Mouse (Mus musculus): ENCODE results near the gene Aoc3. TPM values are rescaled to one million over a fixed set of nuclear protein-coding genes. Genes with fewer than 3 reads are reported as not detected.

The Aoc3 gene
- polyA plus RNA-seq, 1 experiment from 2014 or later: not detected

GRCm38 (mm10) chr11:101354438-101355010, 24.1 kb downstream of the Aoc3 start:
- Histone ChIP-seq H3K4me1 (ENCODE audit: control insufficient read depth, insufficient read depth, low read length) (no peaks in the 10 kb centered on the region), H3K9ac (ENCODE audit: low read length) (no peak overlapping the region), H3K36me3 (ENCODE audit: control insufficient read depth, insufficient read depth, low read length) (no peaks in the 10 kb centered on the region), H3K4me2 (ENCODE audit: low read depth) (no peak overlapping the region), H3K27me3 (ENCODE audit: control insufficient read depth, insufficient read depth, low read length) (no peaks in the 10 kb centered on the region), H3K27ac (ENCODE audit: low read depth, low read length) (no peak overlapping the region), H3K9me3 (ENCODE audit: control insufficient read depth, low read length) (no peaks in the 10 kb centered on the region), H3K4me3 (ENCODE audit: low read depth, low read length) (no peak overlapping the region)
- DNase-seq (ENCODE audit: low spot score) (no peak), ATAC-seq (ENCODE audit: insufficient read depth, low FRiP score, low TSS enrichment) (no peak)
- whole genome bisulfite sequencing: 88% methylated on average over 5 of the region's 5 CpGs

GRCm38 (mm10) chr11:101355916-101356315, 25.5 kb downstream of the Aoc3 start:
- Histone ChIP-seq H3K4me2 (ENCODE audit: low read depth) (no peak overlapping the region), H3K27me3 (ENCODE audit: control insufficient read depth, insufficient read depth, low read length) (no peaks in the 10 kb centered on the region), H3K36me3 (ENCODE audit: control insufficient read depth, insufficient read depth, low read length) (no peaks in the 10 kb centered on the region), H3K9me3 (ENCODE audit: control insufficient read depth, low read length) (no peaks in the 10 kb centered on the region), H3K9ac (ENCODE audit: low read length) (no peak overlapping the region), H3K4me1 (ENCODE audit: control insufficient read depth, insufficient read depth, low read length) (no peaks in the 10 kb centered on the region), H3K27ac (ENCODE audit: low read depth, low read length) (no peak overlapping the region), H3K4me3 (ENCODE audit: low read depth, low read length) (no peak overlapping the region)
- 95% methylated on average over 2 of the region's 2 CpGs for WGBS
- ATAC-seq (ENCODE audit: insufficient read depth, low FRiP score, low TSS enrichment): no peak
- no peak for DNase-seq (ENCODE audit: low spot score)

GRCm38 (mm10) chr11:101357505-101358182, 27.2 kb downstream of the Aoc3 start:
- WGBS: 80% methylated on average over 3 of the region's 3 CpGs
- Histone ChIP-seq H3K9ac (ENCODE audit: low read length) (no peak overlapping the region), H3K9me3 (ENCODE audit: control insufficient read depth, low read length) (no peaks in the 10 kb centered on the region), H3K27me3 (ENCODE audit: control insufficient read depth, insufficient read depth, low read length) (no peaks in the 10 kb centered on the region), H3K27ac (ENCODE audit: low read depth, low read length) (no peak overlapping the region), H3K4me2 (ENCODE audit: low read depth) (no peak overlapping the region), H3K4me3 (ENCODE audit: low read depth, low read length) (no peak overlapping the region), H3K36me3 (ENCODE audit: control insufficient read depth, insufficient read depth, low read length) (no peaks in the 10 kb centered on the region), H3K4me1 (ENCODE audit: control insufficient read depth, insufficient read depth, low read length) (no peaks in the 10 kb centered on the region)
- DNase-seq (ENCODE audit: low spot score): no peak
- no peak for ATAC-seq (ENCODE audit: insufficient read depth, low FRiP score, low TSS enrichment)

- DNase-seq (ENCODE audit: low spot score): no peak
- no peaks in the 10 kb centered on the region for H3K36me3 ChIP-seq (ENCODE audit: control insufficient read depth, insufficient read depth, low read length)
- H3K4me3 ChIP-seq (ENCODE audit: low read depth, low read length): no peak overlapping the region
- no peak overlapping the region for H3K9ac ChIP-seq (ENCODE audit: low read length)
- 79% methylated on average over 9 of the region's 9 CpGs for WGBS
- H3K27ac ChIP-seq (ENCODE audit: low read depth, low read length): no peak overlapping the region
- no peaks in the 10 kb centered on the region for H3K9me3 ChIP-seq (ENCODE audit: control insufficient read depth, low read length)
- no peak for ATAC-seq (ENCODE audit: insufficient read depth, low FRiP score, low TSS enrichment)
- no peaks in the 10 kb centered on the region for H3K27me3 ChIP-seq (ENCODE audit: control insufficient read depth, insufficient read depth, low read length)
- no peaks in the 10 kb centered on the region for H3K4me1 ChIP-seq (ENCODE audit: control insufficient read depth, insufficient read depth, low read length)
- no peak overlapping the region for H3K4me2 ChIP-seq (ENCODE audit: low read depth)
These were observed 29.4 kb downstream of the Aoc3 start for GRCm38 (mm10) chr11:101359776-101360175.

GRCm38 (mm10) chr11:101360651-101361113, 30.3 kb downstream of the Aoc3 start:
- Histone ChIP-seq H3K9me3 (ENCODE audit: control insufficient read depth, low read length) (no peaks in the 10 kb centered on the region), H3K4me1 (ENCODE audit: control insufficient read depth, insufficient read depth, low read length) (no peaks in the 10 kb centered on the region), H3K4me2 (ENCODE audit: low read depth) (no peak overlapping the region), H3K4me3 (ENCODE audit: low read depth, low read length) (no peak overlapping the region), H3K36me3 (ENCODE audit: control insufficient read depth, insufficient read depth, low read length) (no peaks in the 10 kb centered on the region), H3K9ac (ENCODE audit: low read length) (no peak overlapping the region), H3K27me3 (ENCODE audit: control insufficient read depth, insufficient read depth, low read length) (no peaks in the 10 kb centered on the region), H3K27ac (ENCODE audit: low read depth, low read length) (no peak overlapping the region)
- DNase-seq (ENCODE audit: low spot score): no peak
- no peak for ATAC-seq (ENCODE audit: insufficient read depth, low FRiP score, low TSS enrichment)
- WGBS: 68% methylated on average over 3 of the region's 3 CpGs

- no peak overlapping the region for H3K9ac ChIP-seq (ENCODE audit: low read length)
- H3K4me1 ChIP-seq (ENCODE audit: control insufficient read depth, insufficient read depth, low read length): no peaks in the 10 kb centered on the region
- ATAC-seq (ENCODE audit: insufficient read depth, low FRiP score, low TSS enrichment) (no peak), DNase-seq (ENCODE audit: low spot score) (no peak)
- no peak overlapping the region for H3K27ac ChIP-seq (ENCODE audit: low read depth, low read length)
- H3K4me2 ChIP-seq (ENCODE audit: low read depth): no peak overlapping the region
- no peaks in the 10 kb centered on the region for H3K9me3 ChIP-seq (ENCODE audit: control insufficient read depth, low read length)
- no peaks in the 10 kb centered on the region for H3K27me3 ChIP-seq (ENCODE audit: control insufficient read depth, insufficient read depth, low read length)
- H3K4me3 ChIP-seq (ENCODE audit: low read depth, low read length): no peak overlapping the region
- H3K36me3 ChIP-seq (ENCODE audit: control insufficient read depth, insufficient read depth, low read length): no peaks in the 10 kb centered on the region
- WGBS: 79% methylated on average over 5 of the region's 5 CpGs
These were observed 34.1 kb downstream of the Aoc3 start for GRCm38 (mm10) chr11:101364531-101364931.

- ATAC-seq (ENCODE audit: insufficient read depth, low FRiP score, low TSS enrichment) (no peak), DNase-seq (ENCODE audit: low spot score) (no peak)
- Histone ChIP-seq H3K27me3 (ENCODE audit: control insufficient read depth, insufficient read depth, low read length) (no peaks in the 10 kb centered on the region), H3K9ac (ENCODE audit: low read length) (no peak within 1 kb of the TSS), H3K4me3 (ENCODE audit: low read depth, low read length) (no peak within 1 kb of the TSS), H3K4me2 (ENCODE audit: low read depth) (no peak within 1 kb of the TSS), H3K27ac (ENCODE audit: low read depth, low read length) (no peak within 1 kb of the TSS), H3K36me3 (ENCODE audit: control insufficient read depth, insufficient read depth, low read length) (no peaks in the 10 kb centered on the region), H3K4me1 (ENCODE audit: control insufficient read depth, insufficient read depth, low read length) (no peaks in the 10 kb centered on the region), H3K9me3 (ENCODE audit: control insufficient read depth, low read length) (no peaks in the 10 kb centered on the region)
- WGBS: 84% methylated on average over 8 of the region's 8 CpGs
These were observed 37.0 kb downstream of the Aoc3 start, which contains the start of gene G6pc for GRCm38 (mm10) chr11:101367326-101367935. Gene G6pc, plus strand, starts transcription at chr11:101367561.

- no peaks in the 10 kb centered on the region for H3K9me3 ChIP-seq (ENCODE audit: control insufficient read depth, low read length)
- no peak overlapping the region for H3K27ac ChIP-seq (ENCODE audit: low read depth, low read length)
- H3K4me1 ChIP-seq (ENCODE audit: control insufficient read depth, insufficient read depth, low read length): no peaks in the 10 kb centered on the region
- ATAC-seq (ENCODE audit: insufficient read depth, low FRiP score, low TSS enrichment) (no peak), DNase-seq (ENCODE audit: low spot score) (no peak)
- H3K4me2 ChIP-seq (ENCODE audit: low read depth): no peak overlapping the region
- H3K4me3 ChIP-seq (ENCODE audit: low read depth, low read length): no peak overlapping the region
- no peak overlapping the region for H3K9ac ChIP-seq (ENCODE audit: low read length)
- H3K27me3 ChIP-seq (ENCODE audit: control insufficient read depth, insufficient read depth, low read length): no peaks in the 10 kb centered on the region
- H3K36me3 ChIP-seq (ENCODE audit: control insufficient read depth, insufficient read depth, low read length): no peaks in the 10 kb centered on the region
- 85% methylated on average over 5 of the region's 5 CpGs for WGBS
These were observed 39.7 kb downstream of the Aoc3 start for GRCm38 (mm10) chr11:101370141-101370540.

Data from neural tube, embryonic 11.5 days (tissue).